Mouse (Mus musculus): ENCODE measurements at regions not wholly inside any gene's neighbourhood (a gene's known extent, or its start where the extent isn't known, plus 50 kb on each side); places are given as distances from the start of the nearest gene placed in this dataset.

DNA sequence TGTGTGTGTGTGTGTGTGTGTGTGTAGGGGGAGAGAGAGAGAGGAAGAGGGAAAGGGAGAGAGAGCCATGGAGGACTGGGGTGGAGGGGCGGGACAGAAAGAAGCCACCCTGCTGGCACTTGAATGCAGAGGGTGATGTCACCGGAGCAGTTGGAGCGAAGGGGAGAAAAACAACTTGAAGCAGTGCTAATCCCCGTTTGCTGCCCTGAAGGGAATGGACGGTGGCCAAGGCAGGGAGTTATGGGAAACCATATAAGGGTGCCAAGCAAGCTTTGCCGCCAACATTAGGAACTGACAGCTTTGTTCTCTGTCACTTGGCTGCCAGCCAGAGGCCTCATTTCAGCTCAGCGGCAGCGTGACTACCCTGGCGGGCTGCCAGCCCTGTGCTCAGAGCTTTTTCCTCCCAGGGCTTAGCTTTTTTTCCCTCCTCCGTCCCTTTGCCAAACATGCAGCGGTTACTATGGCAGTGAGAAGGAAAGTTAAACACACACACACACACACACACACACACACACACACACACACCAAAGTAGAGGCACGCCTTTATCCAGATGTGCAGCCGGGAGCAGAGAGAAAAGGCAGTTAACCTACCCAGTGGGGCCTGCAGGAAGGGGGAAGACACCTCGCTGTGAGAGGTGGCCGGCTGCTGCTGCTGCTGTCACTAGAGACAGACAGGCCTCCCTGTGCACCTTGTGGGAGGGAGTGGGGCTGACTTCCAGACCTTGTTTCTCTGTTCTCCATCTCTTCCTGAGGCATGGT lies 72.7 kb upstream of the Irf2bp2 start:
- TF ChIP-seq POLR2A (IDR thresholded peaks at IDR 0.05; ENCODE audit: low read depth, low read length): peak; percentile 22; the same call in 1 of the 2 replicates
- no peak for TF ChIP-seq CTCF (IDR thresholded peaks at IDR 0.05; ENCODE audit: borderline replicate concordance, insufficient read depth, low read length)

All from embryonic fibroblast, embryonic 13.5 days (primary cell).